Mouse (Mus musculus): Measurements from ENCODE around the gene Nhlrc2.
"Not testable (repeated sequence)": the region's sequence is repeated elsewhere in the genome, so short reads cannot be mapped to it uniquely, and the experiment has no call there.

GRCm38 (mm10) chr19:56503525-56503924 is 44.5 kb upstream of the Nhlrc2 start:
- TF ChIP-seq MYOD1 (IDR thresholded peaks at IDR 0.05; ENCODE audit: control insufficient read depth in 1 of 3, insufficient read length in 2 of 3, low read depth in 2 of 3); POLR2A (IDR thresholded peaks at IDR 0.05; ENCODE audit: insufficient read length, low read depth); CEBPB (IDR thresholded peaks at IDR 0.05; ENCODE audit: insufficient read depth, poor library complexity, severe bottlenecking); REST (IDR thresholded peaks at IDR 0.05; ENCODE audit: insufficient read depth, insufficient read length); MAX (IDR thresholded peaks at IDR 0.05; ENCODE audit: low read depth); POLR2AphosphoS2 (IDR thresholded peaks at IDR 0.05; ENCODE audit: insufficient read length, low read depth); USF1 (IDR thresholded peaks at IDR 0.05; ENCODE audit: low read depth); TCF12 (IDR thresholded peaks at IDR 0.05; ENCODE audit: insufficient read depth, poor library complexity, severe bottlenecking): not testable (repeated sequence)
